Mouse (Mus musculus): Measurements from ENCODE around the gene Tenm2. TPM values are rescaled to one million over a fixed set of nuclear protein-coding genes. Genes with fewer than 3 reads are reported as not detected.

The Tenm2 gene
- polyA plus RNA-seq, 1 experiment from 2014 or later, result 1.9 TPM

- no peak for ATAC-seq (ENCODE audit: insufficient read depth, low FRiP score)
- WGBS, result 66% methylated on average over 4 of the region's 4 CpGs
- Histone ChIP-seq H3K9ac (ENCODE audit: low read length) (no peak overlapping the region), H3K4me2 (ENCODE audit: low read depth, low read length) (no peak overlapping the region), H3K9me3 (replicated peaks; ENCODE audit: control insufficient read depth, low read length) (no peaks in the 10 kb centered on the region), H3K4me3 (replicated peaks; ENCODE audit: low read length) (no peak overlapping the region), H3K36me3 (ENCODE audit: control insufficient read depth, insufficient read depth, low read length) (no peaks in the 10 kb centered on the region), H3K27ac (ENCODE audit: low read length) (no peak overlapping the region), H3K4me1 (ENCODE audit: control insufficient read depth, insufficient read depth, low read length) (no peaks in the 10 kb centered on the region), H3K27me3 (ENCODE audit: control insufficient read depth, insufficient read depth, low read length) (no peaks in the 10 kb centered on the region)
Observed at GRCm38 (mm10) chr11:37041259-37041658, 194.5 kb downstream of the Tenm2 start.

GRCm38 (mm10) chr11:37039283-37039682 is 196.5 kb downstream of the Tenm2 start:
- H3K4me3 ChIP-seq (replicated peaks; ENCODE audit: low read length), result no peak overlapping the region
- H3K9me3 ChIP-seq (replicated peaks; ENCODE audit: control insufficient read depth, low read length), result no peaks in the 10 kb centered on the region
- H3K36me3 ChIP-seq (ENCODE audit: control insufficient read depth, insufficient read depth, low read length), result no peaks in the 10 kb centered on the region
- ATAC-seq (ENCODE audit: insufficient read depth, low FRiP score), result no peak
- no peaks in the 10 kb centered on the region for H3K4me1 ChIP-seq (ENCODE audit: control insufficient read depth, insufficient read depth, low read length)
- WGBS, result 70% methylated on average over 3 of the region's 3 CpGs
- no peak overlapping the region for H3K9ac ChIP-seq (ENCODE audit: low read length)
- H3K4me2 ChIP-seq (ENCODE audit: low read depth, low read length), result no peak overlapping the region
- H3K27me3 ChIP-seq (ENCODE audit: control insufficient read depth, insufficient read depth, low read length), result no peaks in the 10 kb centered on the region
- no peak overlapping the region for H3K27ac ChIP-seq (ENCODE audit: low read length)

GRCm38 (mm10) chr11:37031305-37032055 is 204.3 kb downstream of the Tenm2 start:
- 59% methylated on average over 7 of the region's 7 CpGs for WGBS
- no peak overlapping the region for H3K27ac ChIP-seq (ENCODE audit: low read length)
- no peaks in the 10 kb centered on the region for H3K27me3 ChIP-seq (ENCODE audit: control insufficient read depth, insufficient read depth, low read length)
- no peaks in the 10 kb centered on the region for H3K4me1 ChIP-seq (ENCODE audit: control insufficient read depth, insufficient read depth, low read length)
- H3K4me3 ChIP-seq (replicated peaks; ENCODE audit: low read length), result no peak overlapping the region
- H3K9ac ChIP-seq (ENCODE audit: low read length), result no peak overlapping the region
- no peak overlapping the region for H3K4me2 ChIP-seq (ENCODE audit: low read depth, low read length)
- ATAC-seq (ENCODE audit: insufficient read depth, low FRiP score), result no peak
- H3K9me3 ChIP-seq (replicated peaks; ENCODE audit: control insufficient read depth, low read length), result no peaks in the 10 kb centered on the region
- no peaks in the 10 kb centered on the region for H3K36me3 ChIP-seq (ENCODE audit: control insufficient read depth, insufficient read depth, low read length)

DNA sequence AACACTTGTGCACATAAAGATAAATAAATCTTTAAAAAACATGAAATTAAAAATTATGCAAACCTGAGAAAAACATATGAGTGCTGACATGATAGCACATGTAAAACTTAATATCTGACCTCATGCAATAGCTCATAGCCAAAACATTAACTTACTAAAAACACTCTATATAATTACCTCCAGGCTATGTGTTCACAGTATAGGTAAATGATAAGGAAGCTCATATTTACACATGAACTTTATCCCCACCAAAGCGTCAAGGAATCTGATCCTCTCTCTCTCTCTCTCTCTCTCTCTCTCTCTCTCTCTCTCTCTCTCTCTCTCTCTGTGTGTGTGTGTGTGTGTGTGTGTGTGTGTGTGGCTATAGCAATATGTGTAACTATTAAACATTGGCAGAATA is 223.9 kb downstream of the Tenm2 start:
- WGBS, result 37% methylated on average over 1 of the region's 1 CpGs

DNA sequence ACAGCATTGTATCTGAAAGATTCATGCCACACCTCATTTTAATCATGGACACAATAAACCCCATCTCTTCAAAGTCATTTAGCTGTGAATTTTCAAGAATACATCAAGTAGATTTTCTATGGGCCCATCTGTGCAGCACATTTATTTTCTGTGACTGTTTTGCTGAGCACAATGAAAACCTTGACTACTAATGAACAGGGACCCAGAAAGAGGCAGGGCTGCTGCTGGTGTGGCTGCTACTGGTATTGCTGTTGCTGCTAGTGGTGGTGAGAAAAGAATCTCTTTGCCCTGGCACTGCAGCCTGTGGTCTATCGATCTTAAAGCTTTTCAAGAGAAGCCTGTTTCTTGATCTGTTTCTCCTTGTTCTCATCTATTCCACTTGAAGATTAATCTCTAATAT is 226.5 kb downstream of the Tenm2 start:
- WGBS, result 70% methylated on average over 1 of the region's 1 CpGs

More for the DNA sequence above, 223.9 kb downstream of the Tenm2 start:
- no peak overlapping the region for H3K27ac ChIP-seq (ENCODE audit: low read length)
- H3K36me3 ChIP-seq (ENCODE audit: control insufficient read depth, insufficient read depth, low read length), result no peaks in the 10 kb centered on the region
- no peaks in the 10 kb centered on the region for H3K9me3 ChIP-seq (replicated peaks; ENCODE audit: control insufficient read depth, low read length)
- H3K4me3 ChIP-seq (replicated peaks; ENCODE audit: low read length), result no peak overlapping the region
- H3K9ac ChIP-seq (ENCODE audit: low read length), result no peak overlapping the region
- no peaks in the 10 kb centered on the region for H3K27me3 ChIP-seq (ENCODE audit: control insufficient read depth, insufficient read depth, low read length)
- no peaks in the 10 kb centered on the region for H3K4me1 ChIP-seq (ENCODE audit: control insufficient read depth, insufficient read depth, low read length)
- no peak overlapping the region for H3K4me2 ChIP-seq (ENCODE audit: low read depth, low read length)
- ATAC-seq (ENCODE audit: insufficient read depth, low FRiP score), result no peak

GRCm38 (mm10) chr11:36997668-36998067 is 238.1 kb downstream of the Tenm2 start:
- H3K27ac ChIP-seq (ENCODE audit: low read length), result no peak overlapping the region
- no peak for ATAC-seq (ENCODE audit: insufficient read depth, low FRiP score)
- no peaks in the 10 kb centered on the region for H3K9me3 ChIP-seq (replicated peaks; ENCODE audit: control insufficient read depth, low read length)
- H3K4me3 ChIP-seq (replicated peaks; ENCODE audit: low read length), result no peak overlapping the region
- no peaks in the 10 kb centered on the region for H3K36me3 ChIP-seq (ENCODE audit: control insufficient read depth, insufficient read depth, low read length)
- 44% methylated on average over 3 of the region's 3 CpGs for WGBS
- H3K27me3 ChIP-seq (ENCODE audit: control insufficient read depth, insufficient read depth, low read length), result no peaks in the 10 kb centered on the region
- no peak overlapping the region for H3K4me2 ChIP-seq (ENCODE audit: low read depth, low read length)
- no peaks in the 10 kb centered on the region for H3K4me1 ChIP-seq (ENCODE audit: control insufficient read depth, insufficient read depth, low read length)
- H3K9ac ChIP-seq (ENCODE audit: low read length), result no peak overlapping the region

More for the DNA sequence above, 226.5 kb downstream of the Tenm2 start:
- Histone ChIP-seq H3K27ac (ENCODE audit: low read length) (no peak overlapping the region), H3K27me3 (ENCODE audit: control insufficient read depth, insufficient read depth, low read length) (no peaks in the 10 kb centered on the region), H3K4me1 (ENCODE audit: control insufficient read depth, insufficient read depth, low read length) (no peaks in the 10 kb centered on the region), H3K9me3 (replicated peaks; ENCODE audit: control insufficient read depth, low read length) (no peaks in the 10 kb centered on the region), H3K36me3 (ENCODE audit: control insufficient read depth, insufficient read depth, low read length) (no peaks in the 10 kb centered on the region), H3K9ac (ENCODE audit: low read length) (no peak overlapping the region), H3K4me3 (replicated peaks; ENCODE audit: low read length) (no peak overlapping the region), H3K4me2 (ENCODE audit: low read depth, low read length) (no peak overlapping the region)
- no peak for ATAC-seq (ENCODE audit: insufficient read depth, low FRiP score)

DNA sequence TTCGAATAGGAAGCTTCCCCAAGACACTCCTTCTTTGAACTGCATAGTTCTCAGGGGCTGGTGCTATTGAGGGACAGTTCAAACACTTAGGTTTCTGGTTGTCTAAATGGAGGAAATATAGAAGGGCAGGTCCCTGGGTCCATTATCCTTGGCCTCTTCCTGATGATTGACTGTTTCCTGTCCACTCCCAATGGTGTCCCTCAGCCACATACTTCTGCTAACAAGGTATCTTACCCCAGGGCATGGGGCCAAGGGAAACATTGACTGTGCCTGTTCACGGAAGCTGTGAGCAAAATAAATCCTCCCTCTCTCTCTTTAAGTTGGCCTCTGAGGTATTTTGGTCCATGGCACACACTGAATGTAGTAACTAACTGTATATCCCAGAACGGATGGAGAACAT is 244.9 kb downstream of the Tenm2 start:
- Histone ChIP-seq H3K4me2 (ENCODE audit: low read depth, low read length) (no peak overlapping the region), H3K9ac (ENCODE audit: low read length) (no peak overlapping the region), H3K4me1 (ENCODE audit: control insufficient read depth, insufficient read depth, low read length) (no peaks in the 10 kb centered on the region), H3K27ac (ENCODE audit: low read length) (no peak overlapping the region), H3K36me3 (ENCODE audit: control insufficient read depth, insufficient read depth, low read length) (no peaks in the 10 kb centered on the region), H3K27me3 (ENCODE audit: control insufficient read depth, insufficient read depth, low read length) (no peaks in the 10 kb centered on the region), H3K9me3 (replicated peaks; ENCODE audit: control insufficient read depth, low read length) (no peaks in the 10 kb centered on the region), H3K4me3 (replicated peaks; ENCODE audit: low read length) (no peak overlapping the region)
- 56% methylated on average over 3 of the region's 3 CpGs for WGBS
- no peak for ATAC-seq (ENCODE audit: insufficient read depth, low FRiP score)

GRCm38 (mm10) chr11:36988776-36989565 is 246.8 kb downstream of the Tenm2 start:
- no peaks in the 10 kb centered on the region for H3K27me3 ChIP-seq (ENCODE audit: control insufficient read depth, insufficient read depth, low read length)
- H3K4me2 ChIP-seq (ENCODE audit: low read depth, low read length), result no peak overlapping the region
- 39% methylated on average over 5 of the region's 5 CpGs for WGBS
- no peak overlapping the region for H3K4me3 ChIP-seq (replicated peaks; ENCODE audit: low read length)
- H3K4me1 ChIP-seq (ENCODE audit: control insufficient read depth, insufficient read depth, low read length), result no peaks in the 10 kb centered on the region
- peak; percentile 58; the same call in 1 of the 2 replicates for ATAC-seq (ENCODE audit: insufficient read depth, low FRiP score)
- no peaks in the 10 kb centered on the region for H3K9me3 ChIP-seq (replicated peaks; ENCODE audit: control insufficient read depth, low read length)
- H3K9ac ChIP-seq (ENCODE audit: low read length), result no peak overlapping the region
- H3K36me3 ChIP-seq (ENCODE audit: control insufficient read depth, insufficient read depth, low read length), result no peaks in the 10 kb centered on the region
- H3K27ac ChIP-seq (ENCODE audit: low read length), result no peak overlapping the region

DNA sequence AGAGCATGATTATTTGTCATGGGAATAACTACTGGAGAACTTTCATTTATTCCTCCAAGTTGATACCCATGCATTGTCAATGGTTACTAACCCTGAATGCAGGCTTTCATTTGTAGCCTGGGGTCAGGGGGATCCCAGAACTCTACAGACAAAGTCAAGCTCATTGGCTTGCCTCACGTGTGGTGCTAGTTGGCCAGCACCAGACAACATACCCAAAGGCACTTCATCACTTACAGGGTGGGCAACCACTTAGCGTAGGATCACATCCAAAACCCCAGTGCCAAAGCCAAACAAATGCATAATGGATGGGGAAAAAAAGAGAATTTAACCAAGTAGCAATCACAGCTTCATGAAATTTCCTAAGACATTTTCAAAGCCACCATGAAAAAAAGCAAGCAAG is 261.6 kb downstream of the Tenm2 start:
- Histone ChIP-seq H3K27ac (ENCODE audit: low read length) (no peak overlapping the region), H3K4me1 (ENCODE audit: control insufficient read depth, insufficient read depth, low read length) (no peaks in the 10 kb centered on the region), H3K36me3 (ENCODE audit: control insufficient read depth, insufficient read depth, low read length) (no peaks in the 10 kb centered on the region), H3K9ac (ENCODE audit: low read length) (no peak overlapping the region), H3K4me3 (replicated peaks; ENCODE audit: low read length) (no peak overlapping the region), H3K4me2 (ENCODE audit: low read depth, low read length) (no peak overlapping the region), H3K27me3 (ENCODE audit: control insufficient read depth, insufficient read depth, low read length) (no peaks in the 10 kb centered on the region), H3K9me3 (replicated peaks; ENCODE audit: control insufficient read depth, low read length) (no peaks in the 10 kb centered on the region)
- WGBS, result 66% methylated on average over 2 of the region's 2 CpGs
- no peak for ATAC-seq (ENCODE audit: insufficient read depth, low FRiP score)
